Mouse (Mus musculus) layer of hippocampus, adult 2 months (tissue): ENCODE measurements around the gene Syce1l. TPM values are rescaled to one million over a fixed set of nuclear protein-coding genes. Genes with fewer than 3 reads are reported as not detected.

Experiments
- DNase-seq, 2 experiments: peaks; one replicate each; pipeline ENCODE4 v3.0.0; 2022; ENCODE audit warnings: low spot score in 2 of 2
- H3K27ac ChIP-seq: fragments of 200-600 bp; 2 replicates; pipeline ENCODE4 v1.8.1; 2022
- H3K4me3 ChIP-seq: fragments of 200-600 bp; 2 replicates; pipeline ENCODE4 v1.8.1; 2022; ENCODE audit warnings: mild to moderate bottlenecking
- CTCF ChIP-seq: fragments of 200-600 bp; conservative IDR thresholded peaks from 2 replicates; pipeline ENCODE4 v1.8.1; 2022; ENCODE audit warnings: antibody characterized with exemption, mild to moderate bottlenecking, moderate library complexity
- long read RNA-seq, 2 experiments: library from polyadenylated mRNA; stranded (forward); transcript quantifications; one replicate each; pipeline ENCODE4 v2.0.0; 2021; ENCODE audit warnings: borderline mapping rate in 2 of 2
- total RNA-seq, 2 experiments: library from RNA; stranded (reverse); gene quantifications; 2 replicates each; pipeline ENCODE4 v1.2.3; 2021

Syce1l gene
- under 1 TPM; 0.69 TPM for total RNA-seq
- long read RNA-seq, experiment 1, partial matches to known transcripts: 0 of 6 reads
- long read RNA-seq, experiment 1, other reads (novel, unspliced or antisense): 6 of 6 reads
- long read RNA-seq, experiment 2, partial matches to known transcripts: 0 of 1 reads
- long read RNA-seq, experiment 2, other reads (novel, unspliced or antisense): 1 of 1 reads

DNA sequence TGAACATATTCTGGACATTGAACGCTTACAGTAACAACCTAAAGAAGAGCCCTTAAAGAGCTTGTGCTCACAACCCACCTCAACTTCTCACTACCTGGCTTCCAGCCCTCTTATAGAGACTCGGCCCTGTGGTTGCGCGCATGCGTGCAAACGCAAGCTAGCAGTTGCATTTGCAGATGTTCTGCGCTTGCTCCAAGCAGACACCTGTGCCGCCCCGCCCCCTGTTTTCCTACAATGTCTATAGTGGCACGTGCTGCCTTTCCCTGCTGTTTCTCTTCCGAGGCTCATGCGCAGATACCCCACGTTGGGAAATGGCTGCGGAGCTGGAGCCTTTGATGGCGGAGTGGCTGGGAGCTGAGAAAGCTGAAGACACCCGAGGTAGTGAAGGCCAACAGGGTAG lies at the start of gene Syce1l:
TSS of gene Syce1l (plus strand) at position 288 of the 400 bp plus-strand sequence.
- H3K27ac ChIP-seq: no peak within 1 kb of the TSS
- DNase-seq: no peak
- TF ChIP-seq CTCF: no peak
- no peak within 1 kb of the TSS for H3K4me3 ChIP-seq

DNA sequence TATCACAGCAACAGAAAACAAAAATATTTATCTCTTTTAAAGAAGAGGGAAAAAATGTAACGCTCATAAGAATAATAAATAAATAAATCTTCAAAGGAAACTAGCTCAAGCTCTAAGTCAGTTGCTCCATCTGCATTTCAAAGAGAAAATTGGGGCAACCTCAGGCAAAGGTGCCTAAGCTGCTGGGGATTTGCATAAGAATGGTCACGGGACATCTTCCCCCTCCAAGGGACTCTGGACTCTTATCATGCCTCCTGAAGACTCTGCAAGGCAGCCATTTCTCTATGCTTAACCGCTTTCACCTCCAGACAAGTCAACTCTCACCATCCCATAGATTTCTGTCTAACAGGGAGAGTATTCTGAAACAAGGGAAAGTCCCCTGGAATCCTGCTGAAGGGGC lies 44.6 kb upstream of the Syce1l start:
- Histone ChIP-seq H3K27ac (no peak overlapping the region), H3K4me3 (no peak overlapping the region)
- DNase-seq: no peak
- TF ChIP-seq CTCF: no peak

DNA sequence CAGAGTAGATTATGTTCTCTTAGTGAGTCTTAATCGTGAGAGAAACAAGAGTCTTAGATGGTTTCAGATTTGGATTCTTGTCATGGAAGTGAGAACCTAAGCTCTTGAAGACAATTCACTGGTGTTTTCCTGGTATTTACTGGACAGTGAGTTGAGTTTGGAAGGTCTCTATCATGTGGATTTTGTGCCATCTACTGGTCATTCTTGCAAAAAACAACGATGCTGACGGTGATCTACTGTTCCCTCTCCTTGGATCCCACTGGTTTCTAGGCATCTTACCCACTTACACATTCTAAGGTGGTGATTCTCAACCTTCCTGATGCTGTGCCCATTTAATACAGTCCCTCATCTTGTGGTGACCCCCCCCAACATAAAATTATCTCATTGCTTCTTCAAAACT lies 10.4 kb upstream of the Syce1l start:
- TF ChIP-seq CTCF: peak; percentile 83
- Histone ChIP-seq H3K27ac (no peak overlapping the region), H3K4me3 (no peak overlapping the region)
- DNase-seq: peak; percentile 48 to 66

DNA sequence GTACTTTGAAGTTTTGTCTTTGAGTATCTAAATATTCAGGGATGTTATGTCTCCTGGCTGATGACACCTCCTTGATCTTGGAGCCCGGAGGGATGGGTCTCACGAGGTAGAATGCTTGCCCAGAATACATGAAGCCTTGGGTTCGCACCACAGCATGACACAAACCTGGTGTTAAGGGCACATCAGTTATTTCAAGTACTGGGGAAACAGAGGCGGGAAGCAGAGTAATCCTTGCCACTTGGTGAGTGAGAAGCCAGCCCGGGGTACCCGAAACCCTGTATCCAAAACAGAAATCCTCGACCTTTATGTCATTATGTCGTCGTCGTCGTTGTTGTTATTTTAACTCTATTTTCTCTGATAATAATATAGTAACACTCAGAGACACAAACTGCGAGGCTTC lies 8.9 kb upstream of the Syce1l start:
- DNase-seq: no peak
- no peak for TF ChIP-seq CTCF
- peak overlapping the region; percentile 96 for H3K4me3 ChIP-seq
- peak overlapping the region; percentile 99 for H3K27ac ChIP-seq

DNA sequence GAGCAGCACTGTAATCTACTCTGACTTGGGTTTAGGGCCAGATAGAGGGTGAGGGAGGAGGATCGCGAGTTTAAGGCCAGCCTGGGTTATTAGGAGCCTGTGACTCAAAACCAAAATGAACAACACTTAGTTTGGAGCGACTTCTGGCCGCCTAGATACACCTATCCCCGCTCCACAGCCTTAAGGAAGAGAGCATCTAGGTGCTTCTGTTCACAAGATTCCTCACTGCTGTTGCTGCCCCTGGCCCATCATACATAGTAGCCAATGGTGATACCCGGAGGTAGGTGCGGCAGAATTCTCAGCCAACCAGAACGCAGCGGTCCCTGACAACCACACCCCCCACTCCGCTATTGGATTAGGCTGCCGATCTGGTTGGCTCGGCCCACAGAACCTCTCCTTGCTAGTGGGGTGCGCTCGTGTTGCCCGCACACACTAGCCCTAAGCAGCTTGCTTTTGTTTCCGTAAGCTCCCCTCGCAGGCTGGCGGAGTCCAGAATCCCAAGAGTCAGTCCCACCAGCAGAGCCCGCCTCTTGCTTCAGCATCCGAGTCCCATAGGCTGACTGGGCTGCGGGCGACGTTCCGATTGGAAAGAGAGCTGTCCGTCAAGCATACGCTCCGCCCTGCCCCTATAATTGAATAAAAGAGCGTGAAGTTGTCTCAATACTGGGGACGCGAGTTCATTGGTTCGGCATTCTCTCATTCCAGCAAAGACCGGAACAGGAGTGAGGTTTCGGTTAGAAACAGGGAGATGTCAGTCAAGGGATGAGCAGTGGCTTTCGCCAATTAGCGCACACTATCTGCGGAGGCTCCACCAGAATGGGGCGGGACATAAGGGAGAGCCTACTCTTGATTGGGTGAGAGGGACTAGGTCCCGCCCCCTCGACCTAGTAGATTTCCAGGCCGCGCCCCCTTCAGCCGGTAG lies 8.1 kb upstream of the Syce1l start, which contains the start of gene Mon1b:
TSS of gene Mon1b (plus strand) at position 918 of the 922 bp plus-strand sequence.
- H3K4me3 ChIP-seq: peak within 1 kb of the TSS; percentile 96
- peak within 1 kb of the TSS; percentile 99 for H3K27ac ChIP-seq
- DNase-seq: peak; percentile 97 to 98
- no peak for TF ChIP-seq CTCF

DNA sequence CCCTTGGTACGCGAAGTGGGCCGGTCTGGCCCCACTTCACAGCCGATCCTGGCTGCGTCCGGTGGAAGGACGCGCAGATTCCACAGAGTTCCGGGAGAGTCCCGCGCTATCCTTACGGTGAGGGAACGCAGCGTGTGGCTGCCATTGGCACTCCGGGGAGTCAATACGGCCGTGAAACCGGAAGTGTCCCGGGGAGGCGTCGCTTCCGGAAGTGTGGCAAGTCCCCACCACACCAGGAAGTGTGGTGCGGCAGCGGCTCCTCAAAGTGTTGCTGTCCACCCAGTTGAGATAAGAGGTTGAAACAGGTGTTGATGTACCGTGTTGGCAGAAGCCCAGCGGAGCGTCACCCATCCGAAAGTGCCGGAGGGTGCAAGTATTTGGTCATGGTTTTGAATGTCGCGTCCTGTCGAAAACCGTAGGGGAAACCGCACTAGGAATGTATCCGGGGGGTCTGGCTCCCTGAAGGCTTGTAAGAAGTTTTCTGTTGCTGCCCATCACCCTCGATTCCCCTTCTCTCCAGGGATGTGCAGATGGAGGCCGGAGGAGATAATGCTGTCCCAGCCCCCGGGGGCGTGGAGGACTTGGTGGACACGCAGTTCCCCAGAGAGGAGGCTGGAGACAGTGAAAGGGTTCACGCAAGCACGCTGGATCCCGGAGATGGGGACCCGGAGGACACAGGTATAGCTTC lies 7.3 kb upstream of the Syce1l start:
- TF ChIP-seq CTCF: no peak
- Histone ChIP-seq H3K27ac (peak overlapping the region; percentile 99), H3K4me3 (peak overlapping the region; percentile 96)
- no peak for DNase-seq

DNA sequence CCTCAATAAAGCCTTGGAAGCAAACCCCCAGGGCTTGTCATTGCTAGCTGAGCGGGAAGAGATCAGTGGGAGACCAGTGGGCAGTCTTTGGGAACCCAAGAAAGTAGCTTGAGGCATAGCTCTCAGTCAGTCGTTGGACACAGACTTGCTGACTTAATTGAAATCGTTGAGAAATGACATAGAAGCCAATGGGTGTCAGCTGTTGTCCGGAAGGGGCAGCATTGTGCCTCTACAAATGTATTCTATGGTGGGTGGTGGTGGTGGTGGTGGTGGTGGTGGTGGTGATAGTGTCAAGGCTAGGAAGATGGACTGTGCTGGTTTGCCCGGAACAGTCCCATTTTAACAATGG lies 6.8 kb upstream of the Syce1l start:
- DNase-seq: no peak
- Histone ChIP-seq H3K4me3 (peak overlapping the region; percentile 96), H3K27ac (no peak overlapping the region; the same call in 1 of the 2 replicates)
- peak; percentile 22; the same call in 1 of the 2 replicates for TF ChIP-seq CTCF

DNA sequence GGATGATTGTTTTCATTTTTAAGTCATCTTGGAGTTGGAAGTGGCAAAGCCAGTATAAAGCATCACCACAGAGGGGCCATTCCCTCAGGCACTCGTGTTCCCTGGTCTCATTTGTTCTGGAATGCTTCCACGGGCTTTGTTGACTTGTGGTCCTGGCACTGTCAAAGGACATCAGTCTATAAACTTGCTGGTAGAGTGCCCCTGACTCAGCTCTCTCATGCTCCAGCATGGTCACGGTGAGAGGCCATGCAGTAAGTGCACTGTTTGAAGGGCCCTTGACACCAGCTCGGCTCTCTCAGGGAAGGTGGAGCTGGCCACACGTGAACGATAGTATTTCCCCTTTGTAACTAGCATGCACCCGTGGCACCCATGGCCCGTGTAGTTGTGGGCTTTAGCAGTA lies 2.7 kb upstream of the Syce1l start:
- no peak overlapping the region for H3K27ac ChIP-seq
- DNase-seq: no peak
- no peak for TF ChIP-seq CTCF
- H3K4me3 ChIP-seq: no peak overlapping the region

DNA sequence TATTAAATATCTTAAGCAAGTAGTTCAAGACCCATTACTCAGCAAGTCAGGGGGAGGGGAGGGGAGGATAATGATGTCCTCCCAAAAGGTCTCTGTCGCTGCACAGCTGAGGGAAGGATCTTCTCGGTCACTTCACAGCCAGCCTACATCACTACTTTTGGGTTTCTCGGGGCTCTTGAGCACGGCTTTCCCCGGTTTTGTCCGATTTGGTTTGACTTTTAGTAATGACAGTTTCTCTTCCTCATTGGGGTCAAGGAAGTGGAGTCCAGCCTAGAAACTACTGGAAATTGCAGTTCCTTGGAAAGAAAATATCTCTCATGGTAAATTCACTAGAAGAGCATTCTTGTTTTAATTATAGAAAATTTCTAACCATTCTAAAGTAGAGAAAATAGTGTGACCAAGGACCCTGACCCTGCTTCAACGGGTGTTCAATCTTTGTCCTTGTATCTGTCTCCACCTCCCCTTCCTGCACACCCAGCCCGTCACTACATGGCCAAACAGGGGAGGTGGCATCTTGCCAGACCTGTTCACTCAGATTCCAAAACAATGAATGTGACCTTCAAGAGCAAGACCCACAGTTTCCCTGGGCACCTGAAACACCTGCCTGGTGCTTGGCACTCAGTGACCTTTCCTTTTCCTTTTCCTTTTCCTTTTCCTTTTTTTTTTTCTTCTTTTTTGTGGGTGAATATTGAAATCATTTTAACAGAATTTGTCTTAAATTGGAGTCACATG lies 632 bp downstream of the Syce1l start:
- no peak overlapping the region for H3K4me3 ChIP-seq
- TF ChIP-seq CTCF: no peak
- DNase-seq: no peak
- no peak overlapping the region for H3K27ac ChIP-seq

DNA sequence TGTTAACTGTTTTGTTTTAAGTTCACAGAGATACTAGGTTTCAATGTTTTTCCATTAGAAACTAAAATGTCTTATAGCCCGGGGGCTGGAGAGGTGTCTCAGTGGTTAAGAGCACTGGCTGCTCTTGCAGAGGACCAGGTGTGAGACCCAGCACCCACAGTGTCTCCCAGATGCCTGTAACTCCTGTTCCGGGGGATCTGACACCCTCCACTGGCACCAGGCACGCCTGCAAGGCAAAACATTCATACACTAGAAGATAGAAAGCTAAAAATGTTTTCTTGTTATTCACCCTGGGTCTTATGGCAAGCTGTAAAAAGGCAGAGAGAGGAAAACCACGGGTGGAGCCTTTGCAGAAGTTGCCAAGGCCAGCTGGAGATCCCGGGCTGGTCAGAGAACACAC lies 2.2 kb downstream of the Syce1l start:
- TF ChIP-seq CTCF: no peak
- Histone ChIP-seq H3K4me3 (no peak overlapping the region), H3K27ac (no peak overlapping the region)
- no peak for DNase-seq

DNA sequence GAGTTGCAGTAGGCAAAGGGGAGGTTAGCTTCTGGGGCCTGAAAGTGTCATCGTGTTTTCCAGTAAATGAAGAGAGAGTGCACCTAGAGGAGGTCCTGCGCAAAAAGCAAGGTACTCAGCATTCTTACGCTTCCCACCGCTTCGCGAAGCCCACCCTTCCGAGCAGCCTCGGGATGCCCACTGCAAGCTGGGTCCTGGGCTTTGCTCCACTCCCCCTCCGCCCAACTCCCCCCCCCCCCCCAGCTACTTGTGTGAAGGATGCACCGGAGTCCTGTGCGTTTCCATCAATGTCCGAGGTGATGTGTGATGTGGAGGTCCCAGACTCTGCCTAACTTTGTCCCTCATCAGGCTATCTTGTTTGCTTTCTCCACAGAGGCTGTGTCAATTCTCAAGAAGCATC lies 9.4 kb downstream of the Syce1l start:
- DNase-seq: no peak
- H3K27ac ChIP-seq: no peak overlapping the region
- TF ChIP-seq CTCF: no peak
- H3K4me3 ChIP-seq: no peak overlapping the region

DNA sequence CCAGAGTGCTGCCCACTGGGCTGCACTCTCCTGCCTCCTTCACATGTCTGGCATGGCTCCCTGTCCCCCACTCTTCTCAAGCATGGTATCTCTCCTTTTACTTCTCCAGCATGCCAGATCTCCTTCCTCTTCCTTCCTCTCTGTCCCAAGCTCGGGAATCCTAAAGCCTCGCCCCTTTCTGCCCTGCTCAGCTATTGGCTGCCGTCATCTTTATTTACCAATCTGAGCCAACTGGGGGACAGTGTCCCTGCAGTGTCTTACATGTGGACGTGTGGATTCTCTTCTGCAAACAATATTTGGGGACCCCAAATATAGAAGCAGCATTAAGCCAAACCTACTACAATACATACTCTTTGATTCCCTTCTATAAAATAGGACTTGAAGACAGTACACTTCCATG lies 10.1 kb downstream of the Syce1l start:
- no peak for TF ChIP-seq CTCF
- no peak overlapping the region for H3K4me3 ChIP-seq

DNA sequence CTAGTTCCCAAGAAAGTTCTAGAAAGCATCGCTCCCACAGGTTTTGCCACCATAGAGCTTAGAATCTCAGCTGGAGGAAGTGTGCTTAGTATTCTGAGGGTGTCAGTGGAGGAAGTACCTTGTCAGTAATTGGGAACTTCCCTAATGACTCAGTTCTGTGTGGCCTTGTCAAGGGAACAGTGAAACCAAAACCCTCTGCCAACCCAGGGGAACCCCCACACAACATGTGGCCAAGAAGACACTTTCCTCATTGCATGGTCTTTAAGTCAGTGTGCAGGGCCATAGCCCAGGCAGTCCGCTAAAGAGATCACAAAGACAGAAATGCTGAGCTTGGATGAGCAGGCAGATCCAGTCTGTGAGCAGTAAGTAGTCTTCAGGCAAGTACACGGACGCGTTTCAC lies 13.1 kb downstream of the Syce1l start:
- no peak for DNase-seq
- Histone ChIP-seq H3K27ac (no peak overlapping the region), H3K4me3 (no peak overlapping the region)
- TF ChIP-seq CTCF: no peak

More for the DNA sequence above, 10.1 kb downstream of the Syce1l start:
- H3K27ac ChIP-seq: no peak overlapping the region
- no peak for DNase-seq
